Mouse (Mus musculus) kidney, adult 8-10 months (tissue): Measurements from ENCODE around the gene Fras1.

Experiments
- DNase-seq, 2 experiments: peaks; one replicate each; pipeline ENCODE4 v3.0.0; 2022

Gene Fras1

GRCm38 (mm10) chr5:96492497-96492896, 118.7 kb downstream of the Fras1 start:
- no peak for DNase-seq

DNA sequence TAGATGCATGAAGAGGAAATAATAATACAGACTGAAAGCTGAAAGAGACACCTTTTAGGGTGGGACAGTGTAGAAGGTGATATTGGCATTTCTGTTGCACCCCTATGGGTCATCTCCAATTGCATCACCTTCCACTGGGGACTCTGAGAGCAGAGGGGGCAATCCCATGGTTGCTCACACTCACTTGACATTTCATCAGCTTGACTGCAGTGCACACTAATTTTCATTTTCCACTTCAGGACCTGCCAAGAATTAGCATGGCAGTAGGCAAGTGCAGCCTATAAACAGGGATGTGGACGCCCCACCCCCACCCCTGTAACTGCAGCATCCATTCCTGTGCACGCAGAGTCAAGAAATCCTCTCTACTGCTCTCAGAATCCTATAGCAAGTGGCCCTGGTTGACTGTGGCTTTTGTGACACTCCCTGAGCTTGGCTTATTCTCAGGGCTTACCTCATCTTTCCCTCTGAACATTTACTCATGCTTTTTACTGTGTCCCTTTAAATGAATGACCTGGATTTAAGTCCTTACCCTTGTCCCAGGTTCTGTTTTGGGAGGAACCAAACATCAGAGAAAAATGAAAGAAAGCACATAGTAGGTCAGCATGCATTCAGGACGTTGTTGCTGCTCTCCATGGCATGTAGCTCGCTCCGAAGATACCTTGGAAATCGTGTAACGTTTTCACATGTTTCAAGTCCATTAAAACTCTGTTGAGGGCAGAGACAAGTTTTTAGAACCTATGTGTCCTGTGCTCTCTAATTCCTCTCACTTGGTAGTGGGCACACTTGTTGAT, 120.9 kb downstream of the Fras1 start:
- no peak for DNase-seq

DNA sequence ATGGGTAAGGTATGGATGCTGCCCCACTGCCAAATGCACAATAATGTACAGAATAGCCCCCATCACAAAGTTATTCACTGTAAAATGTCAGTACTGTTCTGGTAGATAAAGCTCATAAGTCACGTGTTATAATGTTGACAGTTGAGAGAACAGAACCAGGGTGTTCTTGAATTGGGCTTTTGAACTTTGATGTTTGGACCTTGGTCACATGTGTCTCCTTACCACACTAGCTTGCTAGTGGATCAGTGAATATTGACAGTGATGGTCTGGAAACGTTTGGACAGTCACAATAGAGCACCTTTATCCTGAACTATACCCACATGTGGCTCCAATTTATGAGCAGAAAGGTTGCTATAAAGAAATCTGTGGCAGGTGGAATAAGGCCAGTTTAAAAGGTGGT, 124.3 kb downstream of the Fras1 start:
- DNase-seq: peak; percentile 55 to 57

DNA sequence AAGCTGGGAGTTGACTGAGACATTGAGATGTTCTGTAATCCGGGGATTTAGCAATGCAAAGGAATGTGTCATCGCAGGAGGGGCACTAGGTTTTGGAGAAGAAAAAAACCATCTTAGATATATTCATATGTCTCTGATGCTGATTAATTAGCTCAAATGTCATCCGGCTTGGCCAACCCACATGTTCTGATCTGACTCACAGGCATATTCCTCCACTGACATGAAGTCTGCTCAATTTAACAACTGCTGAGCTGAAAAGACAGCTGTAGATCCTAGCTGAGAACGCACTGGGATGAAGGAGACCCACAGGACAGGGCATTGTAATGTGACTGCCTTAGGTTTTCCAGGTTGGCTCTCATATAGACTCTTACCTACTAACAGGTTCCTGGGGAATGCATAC, 128.0 kb downstream of the Fras1 start:
- no peak for DNase-seq

GRCm38 (mm10) chr5:96502400-96502799, 128.6 kb downstream of the Fras1 start:
- no peak for DNase-seq

DNA sequence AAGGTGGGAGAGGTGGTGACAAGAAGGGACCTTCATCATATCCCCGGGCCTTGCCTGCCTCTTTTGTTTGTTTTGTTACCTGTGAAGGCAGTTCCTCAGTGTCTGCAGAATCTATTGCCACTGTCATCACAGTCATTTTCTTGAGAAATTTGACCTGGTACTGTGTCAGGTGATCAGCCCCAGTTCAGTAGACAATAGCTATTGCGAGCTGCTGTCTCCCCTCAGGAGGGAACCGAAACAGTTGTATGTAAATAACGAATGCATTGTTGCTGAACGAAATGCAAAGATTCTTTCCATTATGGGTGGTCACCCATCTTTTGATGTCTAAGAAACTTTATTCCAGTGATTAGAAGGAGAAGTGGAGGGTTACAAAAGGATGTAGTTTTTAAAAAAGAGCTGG, 137.2 kb downstream of the Fras1 start:
- no peak for DNase-seq

DNA sequence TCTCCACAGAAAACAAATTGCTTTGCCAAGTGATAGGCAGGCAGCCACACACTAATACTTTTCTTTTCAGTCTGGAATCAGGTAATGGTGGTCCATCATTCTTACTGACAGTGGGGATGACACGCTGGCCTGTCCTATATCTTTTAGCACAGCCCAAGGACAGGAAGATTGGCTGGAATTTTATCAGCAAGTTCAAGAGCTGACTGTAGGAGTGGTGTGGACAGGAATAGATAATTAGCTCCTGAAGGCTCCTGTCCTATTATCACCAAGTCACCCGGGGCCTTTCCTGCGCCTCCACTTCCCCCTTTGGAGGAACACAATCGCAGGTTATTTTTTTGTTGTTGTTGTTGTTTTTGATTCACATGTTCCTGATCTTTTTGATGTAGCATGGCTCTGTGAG, 139.6 kb downstream of the Fras1 start:
- DNase-seq: no peak

DNA sequence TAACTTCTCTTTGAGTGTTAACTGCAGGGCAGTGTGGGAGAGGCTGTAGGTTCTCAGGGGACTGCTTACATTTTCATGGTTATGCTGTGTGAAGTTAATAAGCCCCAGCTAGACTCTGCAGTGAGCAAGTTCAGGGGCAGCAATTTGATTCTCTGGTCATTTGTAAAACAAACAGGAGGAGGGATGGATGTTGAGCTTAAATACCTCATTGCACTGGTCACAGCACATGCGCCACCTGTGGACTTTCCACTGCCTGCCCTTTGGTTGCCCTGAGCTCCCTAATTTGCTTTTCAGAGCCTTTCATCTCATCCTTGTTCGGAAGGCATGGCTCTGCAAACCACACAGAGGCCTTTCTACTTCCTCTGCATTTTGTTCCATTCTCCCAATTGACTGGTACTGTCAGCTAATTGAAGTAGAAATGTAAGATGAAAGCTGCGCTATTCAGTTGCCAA, 142.1 kb downstream of the Fras1 start:
- peak in 1 of 2 experiments; percentile 8 for DNase-seq

GRCm38 (mm10) chr5:96516329-96516728, 142.6 kb downstream of the Fras1 start:
- DNase-seq: peak; percentile 19 to 26

- DNase-seq: peak; percentile 51 to 75
Observed at GRCm38 (mm10) chr5:96521541-96521940, 147.8 kb downstream of the Fras1 start.

DNA sequence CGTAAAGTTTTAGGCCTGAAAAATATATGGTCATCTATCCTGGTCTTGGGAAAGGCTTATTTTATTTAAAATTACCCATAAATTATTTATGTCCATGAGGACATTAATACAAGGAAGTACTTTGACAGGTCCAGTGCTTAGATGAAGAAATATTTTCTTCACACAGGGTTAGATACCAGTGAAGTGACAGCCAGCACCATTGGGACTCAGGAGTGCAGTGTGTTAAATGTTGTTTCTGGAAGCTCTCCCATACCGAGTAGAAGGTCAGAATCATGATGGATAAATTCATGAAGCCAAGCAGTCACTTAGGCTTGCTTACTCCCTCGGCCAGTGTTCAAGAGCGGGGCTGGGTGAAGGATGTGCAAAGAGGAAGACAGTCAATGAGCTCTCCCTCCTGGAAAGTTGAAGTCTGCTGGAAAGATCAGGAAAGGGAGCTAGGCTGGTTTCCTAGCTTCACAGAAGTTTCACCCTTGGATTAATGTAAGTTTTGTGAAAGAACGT, 149.2 kb downstream of the Fras1 start:
- no peak for DNase-seq

DNA sequence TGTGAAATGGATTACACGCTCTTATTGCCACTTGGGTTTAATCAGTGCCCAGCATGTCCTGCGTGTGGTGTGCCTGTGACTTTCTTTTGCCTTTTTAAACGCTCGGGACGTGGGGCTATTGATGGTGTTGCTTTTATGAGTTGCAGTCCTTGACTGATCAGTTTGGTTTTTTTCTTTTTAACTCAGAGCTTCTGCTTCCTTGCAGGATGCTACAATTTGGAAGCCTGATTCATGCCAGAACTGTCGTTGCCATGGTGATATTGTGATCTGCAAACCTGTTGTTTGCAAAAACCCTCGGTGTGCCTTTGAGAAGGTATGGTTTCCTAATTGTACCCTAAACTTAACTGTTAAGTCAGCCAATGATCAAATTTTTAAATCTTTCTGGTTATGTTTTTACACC, 154.5 kb downstream of the Fras1 start:
- DNase-seq: no peak

DNA sequence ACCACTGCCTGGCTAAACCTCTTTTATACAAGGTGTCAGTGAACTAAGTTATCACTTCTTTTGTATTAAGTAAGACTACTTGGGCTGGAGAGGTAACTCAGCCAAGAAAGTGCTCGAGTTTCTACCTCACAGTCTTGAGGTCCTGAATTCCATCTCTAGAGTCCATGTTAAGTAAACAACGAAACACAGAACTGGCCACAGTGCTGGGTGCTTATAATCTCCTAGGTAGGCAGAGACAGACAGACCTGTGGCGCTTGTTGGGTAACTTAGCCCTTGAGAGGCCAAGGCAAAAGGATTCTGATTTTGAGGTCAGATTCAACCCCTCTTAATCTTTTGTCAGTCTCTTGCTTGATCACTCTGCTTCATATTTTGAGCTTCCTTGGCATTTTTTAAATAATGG, 156.8 kb downstream of the Fras1 start:
- no peak for DNase-seq

DNA sequence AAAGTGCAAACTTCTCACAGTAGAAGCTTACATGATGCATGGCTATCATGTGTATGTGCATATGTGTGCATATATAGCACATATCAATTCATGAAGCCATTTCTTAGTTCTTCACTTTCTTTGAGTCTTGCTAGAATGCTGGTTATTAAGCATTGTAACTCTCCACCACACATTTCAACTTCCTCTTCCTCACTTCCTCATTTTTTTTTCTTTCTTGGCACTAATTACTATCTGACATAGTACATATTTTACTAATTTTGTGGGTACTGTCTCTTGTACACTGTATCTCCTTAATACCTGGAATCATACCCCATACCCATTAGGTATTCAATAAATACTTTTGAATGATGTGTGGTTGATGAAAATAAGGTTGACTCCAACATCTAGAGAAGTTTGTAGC, 158.2 kb downstream of the Fras1 start:
- no peak for DNase-seq

- DNase-seq: no peak
Observed at GRCm38 (mm10) chr5:96536527-96536926, 162.8 kb downstream of the Fras1 start.

DNA sequence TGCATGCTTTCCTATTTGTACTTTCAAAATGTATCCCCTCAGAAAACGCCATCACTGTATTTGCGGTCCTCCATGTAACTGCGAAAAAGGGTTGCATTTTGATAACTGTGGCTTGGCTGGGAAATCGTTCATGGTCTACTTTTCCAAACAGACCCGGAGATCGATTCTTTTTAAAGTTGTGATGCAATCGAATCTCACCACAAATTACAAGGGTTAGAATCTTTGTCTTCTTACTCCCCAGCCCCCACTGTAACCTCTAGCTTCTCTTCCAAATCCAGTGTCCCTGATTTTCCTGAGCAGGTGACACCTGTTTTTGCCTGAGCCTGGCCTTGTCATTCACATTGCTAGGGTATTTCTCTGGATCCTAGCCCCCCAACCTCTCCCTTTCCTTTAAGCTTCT, 163.2 kb downstream of the Fras1 start:
- DNase-seq: no peak

DNA sequence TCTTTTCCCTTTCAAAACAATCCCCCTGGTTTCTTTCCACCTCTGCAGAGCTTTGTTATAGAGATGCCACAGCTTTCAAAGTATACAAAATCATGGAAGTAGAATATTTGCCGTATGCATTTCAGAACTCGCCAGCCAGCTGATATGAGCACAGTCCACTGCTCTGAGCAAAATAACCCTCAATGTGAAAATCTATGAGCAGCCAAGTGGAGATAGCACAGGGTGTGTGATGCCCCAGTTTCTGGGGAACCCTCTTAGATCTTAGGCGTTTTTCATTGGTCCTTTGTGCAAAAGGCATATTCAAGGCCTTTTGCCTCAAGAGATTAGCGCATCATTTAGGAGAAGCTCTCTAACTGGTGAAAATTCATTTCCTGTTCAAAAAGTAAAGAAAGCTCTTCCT, 170.4 kb downstream of the Fras1 start:
- no peak for DNase-seq

DNA sequence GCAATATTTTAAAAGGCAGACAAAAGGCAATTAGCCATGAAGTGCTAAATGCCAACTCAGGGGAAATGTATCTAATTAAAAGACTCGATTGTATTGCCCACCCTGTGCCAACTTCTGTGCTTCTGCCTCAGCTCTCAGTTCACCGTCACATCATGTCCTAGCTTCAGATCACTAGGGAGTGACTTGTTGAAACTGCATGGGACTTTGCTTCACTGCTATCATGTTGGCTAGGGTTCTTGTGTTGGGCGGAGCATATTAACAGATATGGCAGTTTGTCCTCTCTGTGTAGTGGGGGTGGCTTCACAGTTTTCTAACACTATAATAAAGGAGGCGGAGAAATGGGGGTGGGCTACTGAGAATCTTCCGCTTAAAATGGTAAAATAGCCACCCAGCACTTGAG, 172.2 kb downstream of the Fras1 start:
- DNase-seq: no peak

DNA sequence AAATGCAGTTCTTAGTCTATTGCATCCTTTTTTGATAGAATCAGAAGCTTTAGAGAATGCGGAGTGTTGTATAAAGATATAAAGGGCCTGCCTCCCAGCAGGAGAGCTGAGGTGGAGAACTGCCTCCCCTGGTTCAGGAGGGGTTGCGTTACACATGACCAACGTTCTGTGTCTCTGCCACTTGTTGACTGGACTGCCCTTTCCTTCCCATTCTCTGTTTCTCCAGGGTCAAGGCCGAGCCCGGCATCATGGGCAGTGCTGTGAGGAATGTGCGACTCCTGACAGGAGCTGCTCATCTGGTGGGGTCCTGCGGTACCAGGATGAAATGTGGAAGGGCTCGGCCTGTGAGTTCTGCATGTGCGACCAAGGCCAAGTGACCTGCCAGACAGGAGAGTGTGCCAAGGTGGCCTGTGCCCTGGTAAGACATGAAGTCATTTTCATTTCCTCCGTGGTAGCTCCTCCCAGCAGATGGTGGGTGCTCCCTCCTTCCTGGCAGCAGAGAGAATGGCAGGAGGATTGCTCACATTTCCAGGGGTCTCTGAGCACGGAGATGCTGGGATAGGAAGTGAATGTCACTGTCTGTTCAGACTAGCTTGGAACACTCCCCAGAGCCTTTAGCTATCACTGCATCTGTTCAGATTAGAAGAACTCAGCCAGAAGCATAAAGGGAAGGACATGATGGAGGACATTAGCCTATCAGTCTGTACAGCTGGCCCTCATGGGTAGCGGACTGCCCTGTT, 181.4 kb downstream of the Fras1 start:
- DNase-seq: no peak

DNA sequence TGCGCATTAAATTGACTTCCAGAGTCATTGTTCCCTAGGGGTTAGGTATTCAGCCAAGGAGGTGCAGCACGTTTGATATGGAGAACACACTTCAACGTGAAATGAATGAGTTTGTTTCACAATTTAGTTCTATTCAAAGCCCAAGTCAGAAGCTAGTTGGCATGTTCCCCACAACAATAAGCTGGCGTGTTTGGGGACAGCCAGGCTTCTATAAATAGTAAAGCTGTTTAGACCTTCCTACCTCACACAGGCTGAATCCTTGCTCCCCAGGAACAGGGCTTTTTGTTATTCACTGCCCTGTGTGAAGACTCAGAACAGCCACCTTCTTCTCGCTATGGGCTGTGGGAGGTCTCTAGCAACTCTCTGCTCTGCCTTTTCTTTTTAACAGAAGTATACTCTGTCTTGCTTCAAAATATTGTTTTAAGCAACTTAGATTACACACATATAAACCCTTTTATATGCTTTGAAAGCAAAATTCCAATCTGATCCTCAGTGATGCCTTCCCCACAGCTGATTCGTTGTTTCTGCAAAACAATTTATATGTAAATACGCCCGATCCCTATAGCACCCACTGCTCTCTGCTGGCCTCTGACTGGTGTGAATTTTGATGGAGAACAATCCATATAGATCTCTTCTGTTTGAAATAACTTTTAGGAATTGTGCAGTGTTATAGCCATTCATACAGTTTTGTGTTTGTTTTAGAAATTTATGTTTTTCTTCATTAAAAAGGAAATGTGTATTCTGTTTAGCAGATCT, 184.5 kb downstream of the Fras1 start:
- no peak for DNase-seq

DNA sequence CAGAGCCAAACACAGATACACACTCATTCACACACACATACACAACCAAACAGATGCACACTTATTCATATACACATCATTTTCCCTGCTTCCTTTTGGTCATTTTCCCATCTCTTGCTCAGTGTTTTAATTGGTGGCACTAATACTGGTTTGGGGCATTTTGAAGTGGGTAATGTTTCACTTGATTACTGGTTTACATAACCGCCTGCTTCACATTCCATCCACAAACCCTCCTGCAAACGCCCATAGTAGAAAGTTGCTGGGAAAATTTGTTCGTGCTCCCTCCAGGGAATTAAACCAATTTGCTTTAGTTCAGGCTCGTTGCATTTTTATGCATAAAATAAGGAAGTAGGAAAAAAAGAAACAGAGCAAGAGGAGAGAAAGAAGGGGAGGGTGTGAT, 200.8 kb downstream of the Fras1 start:
- DNase-seq: peak; percentile 10 to 64

GRCm38 (mm10) chr5:96578705-96579104, 204.9 kb downstream of the Fras1 start:
- DNase-seq: no peak

GRCm38 (mm10) chr5:96579938-96580337, 206.2 kb downstream of the Fras1 start:
- no peak for DNase-seq
